Comparison of ENCODE assay signal across 12 mouse cellular contexts in genomic region chr7:89558446-89559039, GRCm38 (mm10). TPM values are rescaled to one million over a fixed set of nuclear protein-coding genes. Genes with fewer than 3 reads are reported as not detected.
DNase-seq lines count a peak whose midpoint lies in the region; ATAC-seq and TF ChIP-seq lines count a peak whose summit lies in the region.
"Had no signal": no experiment of that assay in that cellular context is flagged by ENCODE, and none has a peak within 500 bp of the region (broad histone marks: within the 10 kb centered on the region; RNA-seq: fewer than 3 reads in every experiment).

No protein-coding gene starts in this region.

- H3K27ac ChIP-seq in kidney, adult 2 months (ENCODE audit: insufficient read depth, low read depth, low read length): 0 out of 2 replicates have a peak overlapping the region, but pooled peaks have one; percentile 2
- no peak overlapping the region for H3K27ac ChIP-seq in kidney, embryonic 16.5 days (ENCODE audit: low read length)
- no peak overlapping the region for H3K27ac ChIP-seq in embryonic facial prominence, embryonic 11.5 days (replicated peaks; ENCODE audit: low read depth, low read length)
- no peak overlapping the region for H3K27ac ChIP-seq in forebrain, embryonic 16.5 days (ENCODE audit: low read length)
- H3K27ac ChIP-seq: heart, embryonic 13.5 days; left cerebral cortex, adult 2 months; limb, embryonic 15.5 days had no signal

- no peak overlapping the region for H3K9ac ChIP-seq in kidney, embryonic 16.5 days (replicated peaks; ENCODE audit: low read length)
- H3K9ac ChIP-seq in embryonic facial prominence, embryonic 11.5 days (replicated peaks; ENCODE audit: low read length): no peak overlapping the region
- H3K9ac ChIP-seq in forebrain, embryonic 16.5 days (replicated peaks; ENCODE audit: low read depth, low read length): no peak overlapping the region
- H3K9ac ChIP-seq: heart, embryonic 13.5 days; limb, embryonic 15.5 days had no signal

- no peak overlapping the region for H3K4me3 ChIP-seq in kidney, adult 2 months (ENCODE audit: insufficient read depth, low read depth, low read length)
- no peak overlapping the region for H3K4me3 ChIP-seq in kidney, embryonic 16.5 days (ENCODE audit: low read length)
- H3K4me3 ChIP-seq in embryonic facial prominence, embryonic 11.5 days (ENCODE audit: low read depth, low read length): no peak overlapping the region
- no peak overlapping the region for H3K4me3 ChIP-seq in forebrain, embryonic 16.5 days (replicated peaks; ENCODE audit: low read length)
- H3K4me3 ChIP-seq: heart, embryonic 13.5 days; left cerebral cortex, adult 2 months; limb, embryonic 15.5 days had no signal

- H3K4me1 ChIP-seq in kidney, adult 2 months (ENCODE audit: control insufficient read depth, insufficient read depth, low read length): peaks cover 6% of the 10 kb centered on the region; the same call in 1 of the 2 replicates
- H3K4me1 ChIP-seq in kidney, embryonic 16.5 days (ENCODE audit: insufficient read depth, low read length): peaks cover 9% of the 10 kb centered on the region
- no peaks in the 10 kb centered on the region for H3K4me1 ChIP-seq in embryonic facial prominence, embryonic 11.5 days (ENCODE audit: control insufficient read depth, insufficient read depth, low read length)
- H3K4me1 ChIP-seq in forebrain, embryonic 16.5 days (replicated peaks; ENCODE audit: control insufficient read depth, insufficient read depth, low read length): no peaks in the 10 kb centered on the region
- H3K4me1 ChIP-seq: limb, embryonic 15.5 days had no signal

- H3K27me3 ChIP-seq in kidney, adult 2 months (replicated peaks; ENCODE audit: control insufficient read depth, insufficient read depth, low read length): no peaks in the 10 kb centered on the region
- no peaks in the 10 kb centered on the region for H3K27me3 ChIP-seq in kidney, embryonic 16.5 days (ENCODE audit: insufficient read depth, low read length)
- H3K27me3 ChIP-seq in embryonic facial prominence, embryonic 11.5 days (ENCODE audit: control insufficient read depth, insufficient read depth, low read length): no peaks in the 10 kb centered on the region
- H3K27me3 ChIP-seq in forebrain, embryonic 16.5 days (replicated peaks; ENCODE audit: control insufficient read depth, insufficient read depth, low read length): no peaks in the 10 kb centered on the region
- H3K27me3 ChIP-seq: heart, embryonic 13.5 days; limb, embryonic 15.5 days had no signal

- no peaks in the 10 kb centered on the region for H3K36me3 ChIP-seq in kidney, adult 2 months (ENCODE audit: control insufficient read depth, insufficient read depth, low read length)
- H3K36me3 ChIP-seq in kidney, embryonic 16.5 days (ENCODE audit: insufficient read depth, low read length): no peaks in the 10 kb centered on the region
- no peaks in the 10 kb centered on the region for H3K36me3 ChIP-seq in embryonic facial prominence, embryonic 11.5 days (replicated peaks; ENCODE audit: control insufficient read depth, insufficient read depth, low read depth, low read length)
- no peaks in the 10 kb centered on the region for H3K36me3 ChIP-seq in forebrain, embryonic 16.5 days (ENCODE audit: control insufficient read depth, insufficient read depth)
- H3K36me3 ChIP-seq: heart, embryonic 13.5 days; limb, embryonic 15.5 days had no signal

- TF ChIP-seq CTCF in kidney, adult 2 months (conservative IDR thresholded peaks at IDR 0.05; ENCODE audit: insufficient read depth, insufficient read length, low read depth, low read length): no peak

- peak; percentile 49 for DNase-seq in kidney, adult 2 months
- peak; percentile 31 for DNase-seq in embryonic facial prominence, embryonic 11.5 days (ENCODE audit: low spot score)
- DNase-seq in layer of hippocampus, postnatal 36 days: peak; percentile 43 to 55
- DNase-seq in left cerebral cortex, adult 18-20 months (ENCODE audit: low spot score in 2 of 2): no peak
- no peak for DNase-seq in urinary bladder, postnatal 25 days (ENCODE audit: low spot score)
- DNase-seq: cerebellum, postnatal 25 days; gastrocnemius, postnatal 10 days had no signal

- TF ChIP-seq POLR2A in kidney, adult 2 months (IDR thresholded peaks at IDR 0.05; ENCODE audit: low read depth, low read length): no peak

- H3K9me3 ChIP-seq in kidney, embryonic 16.5 days (ENCODE audit: low read length): no peaks in the 10 kb centered on the region
- no peaks in the 10 kb centered on the region for H3K9me3 ChIP-seq in embryonic facial prominence, embryonic 11.5 days (replicated peaks; ENCODE audit: control insufficient read depth, low read length)
- H3K9me3 ChIP-seq in forebrain, embryonic 16.5 days (ENCODE audit: control insufficient read depth, low read length): no peaks in the 10 kb centered on the region
- H3K9me3 ChIP-seq: heart, embryonic 13.5 days; limb, embryonic 15.5 days had no signal

- WGBS in kidney, adult 2 months: 89% methylated on average over 11 of the region's 11 CpGs
- WGBS in kidney, embryonic 16.5 days: 90% methylated on average over 11 of the region's 11 CpGs
- 72% methylated on average over 11 of the region's 11 CpGs for WGBS in embryonic facial prominence, embryonic 11.5 days
- WGBS in forebrain, embryonic 16.5 days: 67% methylated on average over 11 of the region's 11 CpGs

- no peak overlapping the region for H3K4me2 ChIP-seq in kidney, embryonic 16.5 days (replicated peaks; ENCODE audit: low read depth, low read length)
- no peak overlapping the region for H3K4me2 ChIP-seq in embryonic facial prominence, embryonic 11.5 days (ENCODE audit: low read depth, low read length)
- H3K4me2 ChIP-seq in forebrain, embryonic 16.5 days (ENCODE audit: low read length): no peak overlapping the region
- H3K4me2 ChIP-seq: heart, embryonic 13.5 days; limb, embryonic 15.5 days had no signal

- ATAC-seq in kidney, embryonic 16.5 days (ENCODE audit: low FRiP score, low TSS enrichment): no peak
- ATAC-seq in embryonic facial prominence, embryonic 11.5 days (replicated peaks; ENCODE audit: insufficient number of reproducible peaks, low FRiP score, low TSS enrichment, low read depth): no peak
- ATAC-seq in forebrain, embryonic 16.5 days: peak; percentile 65; the same call in 1 of the 2 replicates

RNA-seq across cellular contexts. Expression of gene Prss23, which starts 31.6 kb away (rescaled TPM):
- 136 and 138 TPM in 2 replicates for polyA plus RNA-seq in kidney, adult 2 months (2012; rRNA removed)
- 93.2 and 105 TPM in 2 replicates for polyA plus RNA-seq in kidney, embryonic 16.5 days (2015; fragmentation: Nextera tagmentation; extraction: Ambion mirVana)
- polyA plus RNA-seq in embryonic facial prominence, embryonic 11.5 days (2014; fragmentation: Nextera tagmentation; extraction: Ambion mirVana): 55.0 and 59.3 TPM in 2 replicates
- polyA plus RNA-seq in forebrain, embryonic 16.5 days (2015; fragmentation: Nextera tagmentation; extraction: Ambion mirVana): 8.6 and 13.1 TPM in 2 replicates
- 10 to 100 TPM; 13.8 to 14.7 TPM for total RNA-seq in layer of hippocampus, postnatal 36 days (2021)
- 10 to 100 TPM; 17.0 to 19.4 TPM for total RNA-seq in left cerebral cortex, adult 18-20 months (2021)

Comparison
In these comparisons a context has a peak if more than half of its experiments do, and no peak if none do; other contexts are left out.
1. DNase-seq: peak in kidney, adult 2 months (single experiment), embryonic facial prominence, embryonic 11.5 days (single experiment) and layer of hippocampus, postnatal 36 days (2 of 2); none in left cerebral cortex, adult 18-20 months (0 of 2) and urinary bladder, postnatal 25 days (single experiment).